Mouse (Mus musculus) thymus, postnatal 14 days (tissue): ENCODE measurements at regions not wholly inside any gene's neighbourhood (a gene's known extent, or its start where the extent isn't known, plus 50 kb on each side); places are given as distances from the start of the nearest gene placed in this dataset.

Source experiments
- DNase-seq: peaks from one replicate; pipeline ENCODE4 v3.0.0; 2021

DNA sequence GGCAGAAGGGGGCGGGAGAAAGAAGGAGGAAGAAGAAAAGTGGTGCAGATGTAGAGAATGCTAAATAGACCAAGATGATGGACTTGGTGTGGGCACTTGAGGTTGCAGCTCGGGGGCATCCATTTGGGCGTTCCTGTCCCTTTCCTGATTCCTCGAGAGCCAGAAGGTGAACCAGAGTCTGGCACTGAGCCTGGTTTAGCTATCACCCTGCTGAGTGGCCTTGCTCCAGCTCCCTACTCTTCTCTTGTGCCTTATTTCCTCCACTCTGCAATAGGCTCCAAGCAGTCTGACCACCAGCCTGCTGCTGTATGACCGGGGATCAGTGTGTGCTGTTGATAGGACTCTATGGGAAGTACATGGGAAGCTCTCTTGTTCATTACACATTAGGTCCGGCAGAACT, 68.1 kb downstream of the Efnb1 start:
- DNase-seq = no peak

- no peak for DNase-seq
Observed at GRCm38 (mm10) chrX:99201081-99201480, 65.2 kb downstream of the Efnb1 start.

DNA sequence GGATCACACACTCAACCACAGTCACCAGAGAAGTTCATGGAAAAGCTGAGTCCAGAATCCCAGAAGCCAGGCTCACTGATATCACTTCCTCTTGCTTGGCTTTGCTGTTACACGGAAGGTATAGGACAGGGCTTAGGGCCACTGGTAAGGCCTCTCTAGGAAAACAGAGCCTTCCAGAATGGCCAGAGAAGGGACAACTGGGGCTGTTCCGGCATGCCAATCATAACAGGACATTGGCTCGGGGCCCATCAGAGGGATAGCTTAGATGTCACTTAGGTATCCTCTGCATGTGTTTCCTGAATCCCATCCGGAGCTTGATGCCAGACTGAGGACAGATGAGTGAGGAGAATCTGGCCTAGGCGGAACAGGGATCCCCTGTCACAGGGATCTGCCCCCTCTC, 63.7 kb downstream of the Efnb1 start:
- DNase-seq = no peak

GRCm38 (mm10) chrX:99198961-99199631, 63.2 kb downstream of the Efnb1 start:
- peak; percentile 3 for DNase-seq
